Mouse (Mus musculus) MEL (cell line): Measurements from ENCODE around the gene 1700034I23Rik.

Source experiments
- NRF1 ChIP-seq: IDR thresholded peaks from 2 replicates; pipeline ENCODE4 v1.6.1; 2014; ENCODE audit warnings: low read depth, mild to moderate bottlenecking, inconsistent platforms, low read length, improper control_type of control experiment, moderate library complexity; ENCODE audit not compliant: poor library complexity, insufficient read depth, severe bottlenecking
- ZNF384 ChIP-seq: IDR thresholded peaks from 2 replicates; pipeline ENCODE4 v1.6.1; 2012; ENCODE audit warnings: low read depth, mild to moderate bottlenecking, inconsistent platforms, low read length, improper control_type of control experiment

- TF ChIP-seq NRF1 (no peak), ZNF384 (no peak)
Measured at GRCm38 (mm10) chr3:40951365-40951764, 49.0 kb upstream of the 1700034I23Rik start.
